Mouse (Mus musculus) hindbrain, embryonic 11.5 days (tissue): ENCODE measurements around the gene Ms4a10. TPM values are rescaled to one million over a fixed set of nuclear protein-coding genes. Genes with fewer than 3 reads are reported as not detected.

Experiments
- ATAC-seq: fragments of 200-750 bp; cut with Nextera tagmentation; 2 replicates; pipeline ENCODE4 v1.8.0; 2017; ENCODE audit warnings: mild to moderate bottlenecking, moderate TSS enrichment, moderate library complexity; ENCODE audit not compliant: low FRiP score
- DNase-seq: peaks from one replicate; pipeline ENCODE4 v3.0.0-alpha.2; 2015; ENCODE audit warnings: low spot score
- H3K27ac ChIP-seq: fragments of 300-500 bp; sonication (generic); 2 replicates; pipeline ENCODE4 v1.5.1; 2014; ENCODE audit warnings: mild to moderate bottlenecking, low read depth, low read length
- H3K27me3 ChIP-seq: fragments of 300-500 bp; sonication (generic); 2 replicates; pipeline ENCODE4 v1.6.1; 2014; ENCODE audit warnings: mild to moderate bottlenecking, low read length, moderate library complexity, mixed read lengths; ENCODE audit not compliant: control insufficient read depth, insufficient read depth
- H3K36me3 ChIP-seq: fragments of 300-500 bp; sonication (generic); 2 replicates; pipeline ENCODE4 v1.6.1; 2014; ENCODE audit warnings: mild to moderate bottlenecking, low read length, moderate library complexity, mixed read lengths; ENCODE audit not compliant: control insufficient read depth, insufficient read depth
- H3K4me1 ChIP-seq: fragments of 300-500 bp; sonication (generic); replicated peaks from 2 replicates; pipeline ENCODE4 v1.6.1; 2014; ENCODE audit warnings: low read length, mixed read lengths; ENCODE audit not compliant: control insufficient read depth, insufficient read depth
- H3K4me2 ChIP-seq: fragments of 300-500 bp; sonication (generic); replicated peaks from 2 replicates; pipeline ENCODE4 v1.6.1; 2014; ENCODE audit warnings: mild to moderate bottlenecking, low read depth, low read length
- H3K4me3 ChIP-seq: fragments of 300-500 bp; sonication (generic); 2 replicates; pipeline ENCODE4 v1.5.1; 2014; ENCODE audit warnings: low read depth, low read length
- H3K9ac ChIP-seq: fragments of 300-500 bp; sonication (generic); 2 replicates; pipeline ENCODE4 v1.6.1; 2014; ENCODE audit warnings: low read depth, low read length
- H3K9me3 ChIP-seq: fragments of 300-500 bp; sonication (generic); 2 replicates; pipeline ENCODE4 v1.6.1; 2016; ENCODE audit warnings: low read length; ENCODE audit not compliant: control insufficient read depth
- WGBS: fragments of 180-500 bp; shearing (Covaris S2); extraction: QIAGEN DNeasy Blood & Tissue Kit; methylation state at CpG from one replicate; pipeline ENCODE4 v1.1.7; 2014; 5-methylcytosine and 5-hydroxymethylcytosine counted together
- polyA plus RNA-seq: library from polyadenylated mRNA; unstranded; fragments of >200 nt; fragmentation: Nextera tagmentation; extraction: Ambion mirVana; gene quantifications from 2 replicates; pipeline ENCODE4 v1.2.1, GENCODE M21; 2014

Gene Ms4a10
- polyA plus RNA-seq, 1 experiment from 2014 or later, result 0.17 TPM

GRCm38 (mm10) chr19:10988563-10988962, 14.1 kb upstream of the Ms4a10 start:
- no peak overlapping the region for H3K27ac ChIP-seq
- ATAC-seq (no peak), DNase-seq (no peak)
- no peak overlapping the region for H3K4me3 ChIP-seq
- WGBS, result 80% methylated on average over 1 of the region's 1 CpGs
- H3K36me3 ChIP-seq, result no peaks in the 10 kb centered on the region
- H3K27me3 ChIP-seq, result no peaks in the 10 kb centered on the region
- no peak overlapping the region for H3K4me2 ChIP-seq
- H3K4me1 ChIP-seq, result no peaks in the 10 kb centered on the region
- no peaks in the 10 kb centered on the region for H3K9me3 ChIP-seq
- no peak overlapping the region for H3K9ac ChIP-seq

DNA sequence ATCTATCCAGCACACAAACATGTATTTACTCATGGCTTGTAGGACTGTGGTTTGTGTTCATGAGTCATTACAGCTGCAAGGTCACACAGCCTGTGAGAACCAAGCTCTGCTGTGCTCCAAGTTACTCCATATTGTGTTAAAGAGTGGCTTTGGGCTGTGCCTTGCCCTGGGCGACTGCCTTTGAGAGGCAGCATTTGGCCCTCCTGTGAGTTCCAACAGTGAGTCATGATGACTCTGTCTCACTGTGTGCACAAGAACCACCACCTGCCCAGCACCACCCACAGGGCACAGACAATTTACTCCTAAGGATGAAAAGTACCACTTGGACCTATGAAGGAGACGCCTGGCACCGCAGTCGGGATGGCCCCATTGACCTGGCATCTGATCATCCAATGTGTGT, 11.4 kb upstream of the Ms4a10 start:
- 92% methylated on average over 4 of the region's 4 CpGs for WGBS
- Histone ChIP-seq H3K9ac (no peak overlapping the region), H3K4me2 (no peak overlapping the region), H3K9me3 (no peaks in the 10 kb centered on the region), H3K4me3 (no peak overlapping the region), H3K4me1 (no peaks in the 10 kb centered on the region), H3K36me3 (no peaks in the 10 kb centered on the region), H3K27me3 (no peaks in the 10 kb centered on the region), H3K27ac (no peak overlapping the region)
- ATAC-seq, result no peak
- no peak for DNase-seq

GRCm38 (mm10) chr19:10984551-10984950, 10.1 kb upstream of the Ms4a10 start:
- Histone ChIP-seq H3K4me2 (no peak overlapping the region), H3K4me3 (no peak overlapping the region), H3K4me1 (no peaks in the 10 kb centered on the region), H3K36me3 (no peaks in the 10 kb centered on the region), H3K27me3 (no peaks in the 10 kb centered on the region), H3K9ac (no peak overlapping the region), H3K27ac (no peak overlapping the region), H3K9me3 (no peaks in the 10 kb centered on the region)
- ATAC-seq (no peak), DNase-seq (no peak)
- 75% methylated on average over 13 of the region's 13 CpGs for WGBS

- H3K9ac ChIP-seq, result no peak overlapping the region
- 26% methylated on average over 14 of the region's 14 CpGs for WGBS
- no peaks in the 10 kb centered on the region for H3K27me3 ChIP-seq
- no peak overlapping the region for H3K27ac ChIP-seq
- ATAC-seq (no peak), DNase-seq (peak; percentile 55)
- no peaks in the 10 kb centered on the region for H3K4me1 ChIP-seq
- H3K4me3 ChIP-seq, result no peak overlapping the region
- H3K36me3 ChIP-seq, result no peaks in the 10 kb centered on the region
- no peak overlapping the region for H3K4me2 ChIP-seq
- no peaks in the 10 kb centered on the region for H3K9me3 ChIP-seq
Observed at GRCm38 (mm10) chr19:10983146-10983545, 8.7 kb upstream of the Ms4a10 start.

DNA sequence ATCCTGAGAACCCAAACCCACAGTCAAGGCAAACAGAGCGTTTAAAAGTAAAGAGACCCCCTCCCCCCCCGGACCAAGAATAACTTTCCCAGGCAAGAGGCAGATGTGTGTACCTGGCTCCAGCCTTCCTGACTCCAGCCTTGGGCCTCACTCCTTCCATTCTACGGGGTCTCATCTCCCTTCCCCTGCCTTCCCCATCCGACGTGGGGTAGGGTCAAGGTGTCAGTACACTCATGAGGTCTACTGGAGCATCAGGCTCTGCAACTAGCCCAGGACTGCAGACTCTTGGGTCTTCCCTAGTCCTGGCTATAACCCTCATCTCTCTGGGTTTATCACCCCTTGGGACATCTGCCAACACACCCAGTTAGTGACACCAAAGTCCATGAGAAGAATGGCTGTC, 5.7 kb upstream of the Ms4a10 start:
- ATAC-seq (no peak), DNase-seq (no peak)
- no peak overlapping the region for H3K9ac ChIP-seq
- no peaks in the 10 kb centered on the region for H3K27me3 ChIP-seq
- no peak overlapping the region for H3K4me3 ChIP-seq
- 90% methylated on average over 5 of the region's 5 CpGs for WGBS
- H3K36me3 ChIP-seq, result no peaks in the 10 kb centered on the region
- H3K27ac ChIP-seq, result no peak overlapping the region
- H3K4me1 ChIP-seq, result no peaks in the 10 kb centered on the region
- H3K9me3 ChIP-seq, result no peaks in the 10 kb centered on the region
- no peak overlapping the region for H3K4me2 ChIP-seq

DNA sequence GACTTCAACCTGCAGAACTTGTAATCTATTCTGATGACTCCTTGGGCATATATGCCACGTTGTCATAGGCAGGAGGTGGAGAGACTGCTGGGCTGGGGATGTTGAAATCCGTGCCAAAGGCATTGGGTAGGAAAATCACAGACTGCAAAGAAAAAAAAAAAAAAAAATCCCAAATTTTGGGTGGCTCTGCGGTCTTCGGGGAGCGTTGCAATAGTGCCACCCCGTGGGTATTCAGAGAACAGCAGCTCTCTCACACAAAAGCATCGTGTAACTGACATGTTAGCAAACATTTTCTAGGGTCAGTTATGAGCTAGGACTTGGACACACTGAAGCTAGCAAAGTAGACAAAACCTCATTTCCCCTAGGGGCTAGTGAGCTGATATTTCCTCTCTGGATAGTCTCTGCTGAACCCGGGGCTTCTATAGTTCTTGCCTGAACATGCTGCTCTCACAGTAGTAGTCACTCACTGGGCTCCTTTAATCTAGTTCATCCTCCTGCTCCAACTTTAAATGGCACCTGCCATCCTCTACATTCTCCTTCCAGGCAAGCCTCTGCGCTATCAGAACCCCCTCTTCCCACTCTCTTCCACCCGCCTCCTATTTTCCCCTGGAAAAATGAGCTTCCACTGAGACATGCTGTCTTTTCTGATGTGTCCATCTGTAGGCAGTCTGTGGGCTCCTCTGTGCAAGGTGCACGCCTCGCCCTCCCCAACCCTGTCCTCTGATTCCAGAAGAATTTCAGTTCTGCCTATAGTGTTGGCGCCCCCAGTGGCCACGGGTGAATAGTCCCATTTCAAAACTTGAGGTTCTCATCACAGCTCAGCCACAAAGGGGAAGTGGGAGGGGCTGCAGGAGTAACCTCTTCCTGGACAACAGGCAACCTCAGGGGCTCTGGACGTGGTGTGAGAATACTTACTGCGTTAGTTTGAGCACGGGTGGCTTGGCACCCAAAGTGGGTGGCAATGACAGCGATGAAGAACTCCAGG, 5.0 kb upstream of the Ms4a10 start:
- DNase-seq (peak; percentile 82), ATAC-seq (peak; percentile 65)
- no peak overlapping the region for H3K9ac ChIP-seq
- H3K27ac ChIP-seq, result no peak overlapping the region
- no peak overlapping the region for H3K4me3 ChIP-seq
- H3K36me3 ChIP-seq, result no peaks in the 10 kb centered on the region
- H3K9me3 ChIP-seq, result no peaks in the 10 kb centered on the region
- no peaks in the 10 kb centered on the region for H3K27me3 ChIP-seq
- peak overlapping the region; percentile 12; the same call in 1 of the 2 replicates for H3K4me2 ChIP-seq
- no peaks in the 10 kb centered on the region for H3K4me1 ChIP-seq
- 12% methylated on average over 18 of the region's 18 CpGs for WGBS

DNA sequence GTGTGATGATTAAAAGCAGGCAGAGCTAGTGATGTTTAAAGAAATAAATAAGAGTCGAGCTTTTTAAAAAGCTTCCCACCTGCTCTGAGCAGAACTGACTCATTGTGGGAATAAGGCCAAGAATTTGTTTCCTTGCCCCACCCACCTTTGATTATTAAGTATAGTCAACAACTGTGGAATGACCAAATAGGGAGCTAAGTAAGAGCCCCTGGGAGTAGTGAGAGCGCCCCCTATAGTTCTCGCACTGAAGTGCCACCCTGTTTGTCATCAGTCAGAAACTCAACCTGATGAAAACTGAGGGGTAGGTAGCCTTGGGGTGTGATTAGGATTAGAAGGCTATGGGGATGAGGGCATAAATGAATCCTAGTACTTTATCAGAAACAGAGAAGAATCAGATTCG, 1.8 kb upstream of the Ms4a10 start:
- no peaks in the 10 kb centered on the region for H3K9me3 ChIP-seq
- ATAC-seq (no peak), DNase-seq (no peak)
- no peak overlapping the region for H3K4me2 ChIP-seq
- 57% methylated on average over 4 of the region's 4 CpGs for WGBS
- no peak overlapping the region for H3K9ac ChIP-seq
- no peak overlapping the region for H3K27ac ChIP-seq
- H3K36me3 ChIP-seq, result no peaks in the 10 kb centered on the region
- H3K4me3 ChIP-seq, result no peak overlapping the region
- no peaks in the 10 kb centered on the region for H3K27me3 ChIP-seq
- H3K4me1 ChIP-seq, result no peaks in the 10 kb centered on the region

DNA sequence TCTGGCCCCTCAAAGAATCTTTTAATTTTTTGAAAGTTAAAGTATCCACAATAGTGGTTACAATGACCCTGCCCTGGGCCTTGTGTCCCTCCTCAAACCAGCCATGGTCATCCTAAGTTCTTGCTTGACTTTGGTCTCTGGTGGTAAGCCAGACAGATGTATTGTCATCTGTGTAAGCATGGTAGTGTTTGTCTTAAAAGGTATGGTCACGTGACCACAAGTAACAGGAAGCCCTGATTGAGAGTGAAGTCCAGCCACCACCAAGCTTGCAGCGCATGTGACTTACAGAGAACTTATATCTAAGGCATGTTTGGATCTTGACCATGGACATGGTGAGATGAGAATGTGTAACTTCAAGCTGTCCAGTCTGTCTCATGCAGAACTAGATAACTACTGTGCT, 717 bp upstream of the Ms4a10 start:
- Histone ChIP-seq H3K27ac (no peak overlapping the region), H3K4me3 (no peak overlapping the region), H3K9ac (no peak overlapping the region), H3K27me3 (no peaks in the 10 kb centered on the region), H3K4me2 (no peak overlapping the region), H3K9me3 (no peaks in the 10 kb centered on the region), H3K36me3 (no peaks in the 10 kb centered on the region), H3K4me1 (no peaks in the 10 kb centered on the region)
- DNase-seq (no peak), ATAC-seq (no peak)
- 77% methylated on average over 2 of the region's 2 CpGs for WGBS

- DNase-seq (no peak), ATAC-seq (no peak)
- H3K4me1 ChIP-seq, result no peaks in the 10 kb centered on the region
- no peaks in the 10 kb centered on the region for H3K9me3 ChIP-seq
- H3K4me3 ChIP-seq, result no peak overlapping the region
- no peak overlapping the region for H3K27ac ChIP-seq
- no peaks in the 10 kb centered on the region for H3K27me3 ChIP-seq
- no peak overlapping the region for H3K4me2 ChIP-seq
- no peak overlapping the region for H3K9ac ChIP-seq
- no peaks in the 10 kb centered on the region for H3K36me3 ChIP-seq
- 68% methylated on average over 2 of the region's 2 CpGs for WGBS
Observed at GRCm38 (mm10) chr19:10973187-10973586, 1.3 kb downstream of the Ms4a10 start.
